32 mouse cellular contexts compared by ENCODE assay signal in genomic region chr19:14536676-14537075, GRCm38 (mm10).
"Had no signal": no experiment of that assay in that cellular context is flagged by ENCODE, and none has a peak within 500 bp of the region (broad histone marks: within the 10 kb centered on the region; RNA-seq: fewer than 3 reads in every experiment).

No protein-coding gene starts in this region.

- H3K4me2 ChIP-seq: limb, embryonic 12.5 days; limb, embryonic 13.5 days; limb, embryonic 15.5 days; liver, embryonic 11.5 days; liver, embryonic 12.5 days; liver, embryonic 13.5 days; liver, embryonic 15.5 days; lung, embryonic 14.5 days; lung, embryonic 15.5 days; midbrain, embryonic 11.5 days; midbrain, embryonic 12.5 days; midbrain, embryonic 13.5 days; midbrain, embryonic 15.5 days; neural tube, embryonic 12.5 days had no signal

- H3K36me3 ChIP-seq: limb, embryonic 15.5 days; liver, embryonic 12.5 days; liver, embryonic 13.5 days; liver, embryonic 15.5 days; lung, embryonic 15.5 days; midbrain, embryonic 12.5 days; midbrain, embryonic 13.5 days; midbrain, embryonic 15.5 days; neural tube, embryonic 12.5 days had no signal

- H3K9ac ChIP-seq: limb, embryonic 12.5 days; limb, embryonic 13.5 days; limb, embryonic 15.5 days; liver, embryonic 12.5 days; liver, embryonic 13.5 days; liver, embryonic 14.5 days; liver, embryonic 15.5 days; liver, postnatal 0 days; lung, embryonic 14.5 days; lung, embryonic 15.5 days; midbrain, embryonic 12.5 days; midbrain, embryonic 13.5 days; midbrain, embryonic 15.5 days; neural tube, embryonic 12.5 days had no signal

- H3K27me3 ChIP-seq: limb, embryonic 12.5 days; limb, embryonic 13.5 days; limb, embryonic 15.5 days; liver, embryonic 12.5 days; liver, embryonic 13.5 days; liver, embryonic 15.5 days; lung, embryonic 15.5 days; megakaryocyte, embryonic 14.5 days; midbrain, embryonic 12.5 days; midbrain, embryonic 13.5 days; midbrain, embryonic 15.5 days; neural tube, embryonic 12.5 days had no signal

- H3K9me3 ChIP-seq: limb, embryonic 10.5 days; limb, embryonic 12.5 days; limb, embryonic 13.5 days; limb, embryonic 15.5 days; liver, embryonic 12.5 days; liver, embryonic 13.5 days; liver, embryonic 15.5 days; lung, embryonic 15.5 days; megakaryocyte, embryonic 14.5 days; midbrain, embryonic 10.5 days; midbrain, embryonic 12.5 days; midbrain, embryonic 13.5 days; midbrain, embryonic 15.5 days; neural tube, embryonic 12.5 days had no signal

- DNase-seq: left cerebral cortex, postnatal 4 days; liver; liver, embryonic 13.5 days; liver, postnatal 0 days; lung, adult 18-20 months; lung, adult 2 months; lung, embryonic 14.5 days; lung, postnatal 10 days; lung, postnatal 14 days; lung, postnatal 36 days; lung, postnatal 4 days; midbrain, embryonic 14.5 days had no signal

- H3K27ac ChIP-seq: limb, embryonic 10.5 days; limb, embryonic 12.5 days; limb, embryonic 13.5 days; limb, embryonic 15.5 days; liver, embryonic 12.5 days; liver, embryonic 13.5 days; liver, embryonic 14.5 days; liver, embryonic 15.5 days; lung, embryonic 15.5 days; macrophage; midbrain, embryonic 10.5 days; midbrain, embryonic 12.5 days; midbrain, embryonic 13.5 days; midbrain, embryonic 15.5 days; neural tube, embryonic 12.5 days had no signal

- ATAC-seq: liver, embryonic 12.5 days; liver, postnatal 0 days; lung, postnatal 0 days; midbrain, embryonic 13.5 days; midbrain, embryonic 15.5 days; midbrain, embryonic 16.5 days had no signal

- H3K4me1 ChIP-seq: limb, embryonic 13.5 days; limb, embryonic 15.5 days; liver, embryonic 13.5 days; liver, embryonic 15.5 days; lung, embryonic 15.5 days; neural tube, embryonic 12.5 days had no signal

- H3K4me3 ChIP-seq: limb, embryonic 10.5 days; limb, embryonic 12.5 days; limb, embryonic 13.5 days; limb, embryonic 15.5 days; liver, embryonic 12.5 days; liver, embryonic 13.5 days; liver, embryonic 15.5 days; lung, embryonic 15.5 days; megakaryocyte, embryonic 14.5 days; midbrain, embryonic 10.5 days; midbrain, embryonic 12.5 days; midbrain, embryonic 13.5 days; midbrain, embryonic 15.5 days; myocyte; neural tube, embryonic 12.5 days had no signal
